Mouse (Mus musculus) forebrain, embryonic 13.5 days (tissue): ENCODE data around the gene Rnf169. TPM values are rescaled to one million over a fixed set of nuclear protein-coding genes. Genes with fewer than 3 reads are reported as not detected.

Source experiments
- ATAC-seq: fragments of 200-750 bp; cut with Nextera tagmentation; 2 replicates; pipeline ENCODE4 v1.8.0; 2017
- H3K27ac ChIP-seq: fragments of 300-500 bp; sonication (generic); 2 replicates; pipeline ENCODE4 v1.5.1; 2015; ENCODE audit warnings: inconsistent platforms, mild to moderate bottlenecking, moderate library complexity
- H3K27me3 ChIP-seq: fragments of 300-500 bp; sonication (generic); 2 replicates; pipeline ENCODE4 v1.6.1; 2015; ENCODE audit warnings: mild to moderate bottlenecking, inconsistent platforms
- H3K36me3 ChIP-seq: fragments of 300-500 bp; sonication (generic); 2 replicates; pipeline ENCODE4 v1.6.1; 2015; ENCODE audit warnings: mild to moderate bottlenecking, inconsistent platforms; ENCODE audit not compliant: poor library complexity, severe bottlenecking
- H3K4me1 ChIP-seq: fragments of 300-500 bp; sonication (generic); 2 replicates; pipeline ENCODE4 v1.6.1; 2015; ENCODE audit warnings: inconsistent platforms
- H3K4me2 ChIP-seq: fragments of 300-500 bp; sonication (generic); 2 replicates; pipeline ENCODE4 v1.6.1; 2015; ENCODE audit warnings: inconsistent platforms, mild to moderate bottlenecking, moderate library complexity
- H3K4me3 ChIP-seq: fragments of 300-500 bp; sonication (generic); 2 replicates; pipeline ENCODE4 v1.5.1; 2015; ENCODE audit warnings: mild to moderate bottlenecking, inconsistent platforms
- H3K9ac ChIP-seq: fragments of 300-500 bp; sonication (generic); 2 replicates; pipeline ENCODE4 v1.6.1; 2015; ENCODE audit warnings: mild to moderate bottlenecking, inconsistent platforms
- H3K9me3 ChIP-seq: fragments of 300-500 bp; sonication (generic); replicated peaks from 2 replicates; pipeline ENCODE4 v1.6.1; 2016; ENCODE audit warnings: inconsistent platforms
- WGBS: fragments of 180-500 bp; shearing (Covaris S2); methylation state at CpG from one replicate; pipeline ENCODE4 v1.1.7; 2015; 5-methylcytosine and 5-hydroxymethylcytosine counted together
- polyA plus RNA-seq: library from polyadenylated mRNA; unstranded; fragments of >200 nt; fragmentation: Nextera tagmentation; extraction: Ambion mirVana; gene quantifications from 2 replicates; pipeline ENCODE4 v1.2.1, GENCODE M21; 2015

The Rnf169 gene
- polyA plus RNA-seq, 1 experiment from 2014 or later = 3.8 TPM

- H3K9me3 ChIP-seq = no peaks in the 10 kb centered on the region
- H3K27me3 ChIP-seq = no peaks in the 10 kb centered on the region
- no peak overlapping the region for H3K4me3 ChIP-seq
- H3K4me2 ChIP-seq = no peak overlapping the region
- H3K36me3 ChIP-seq = no peaks in the 10 kb centered on the region
- no peak overlapping the region for H3K9ac ChIP-seq
- WGBS = 73% methylated on average over 11 of the region's 11 CpGs
- no peaks in the 10 kb centered on the region for H3K4me1 ChIP-seq
- no peak overlapping the region for H3K27ac ChIP-seq
- peak; percentile 45; the same call in 1 of the 2 replicates for ATAC-seq
These were observed 77.2 kb downstream of the Rnf169 start for GRCm38 (mm10) chr7:99902918-99903665.

GRCm38 (mm10) chr7:99902208-99902607 lies 78.0 kb downstream of the Rnf169 start:
- Histone ChIP-seq H3K4me3 (no peak overlapping the region), H3K4me2 (no peak overlapping the region), H3K27me3 (no peaks in the 10 kb centered on the region), H3K9me3 (no peaks in the 10 kb centered on the region), H3K4me1 (no peaks in the 10 kb centered on the region), H3K9ac (no peak overlapping the region), H3K36me3 (no peaks in the 10 kb centered on the region), H3K27ac (no peak overlapping the region)
- ATAC-seq = no peak
- WGBS = 79% methylated on average over 4 of the region's 4 CpGs

GRCm38 (mm10) chr7:99896905-99897304 lies 83.3 kb downstream of the Rnf169 start:
- Histone ChIP-seq H3K4me2 (no peak overlapping the region), H3K4me3 (no peak overlapping the region), H3K9me3 (no peaks in the 10 kb centered on the region), H3K27me3 (no peaks in the 10 kb centered on the region), H3K36me3 (no peaks in the 10 kb centered on the region), H3K4me1 (peaks cover 18% of the 10 kb centered on the region), H3K9ac (no peak overlapping the region), H3K27ac (no peak overlapping the region)
- 84% methylated on average over 4 of the region's 4 CpGs for WGBS
- ATAC-seq = no peak

GRCm38 (mm10) chr7:99894478-99894877 lies 85.8 kb downstream of the Rnf169 start:
- Histone ChIP-seq H3K4me1 (peaks cover 19% of the 10 kb centered on the region), H3K4me3 (no peak overlapping the region), H3K9me3 (no peaks in the 10 kb centered on the region), H3K27ac (no peak overlapping the region), H3K4me2 (no peak overlapping the region), H3K36me3 (no peaks in the 10 kb centered on the region), H3K9ac (no peak overlapping the region), H3K27me3 (no peaks in the 10 kb centered on the region)
- WGBS = 78% methylated on average over 6 of the region's 6 CpGs
- no peak for ATAC-seq

GRCm38 (mm10) chr7:99893967-99894366 lies 86.3 kb downstream of the Rnf169 start:
- H3K36me3 ChIP-seq = no peaks in the 10 kb centered on the region
- no peaks in the 10 kb centered on the region for H3K27me3 ChIP-seq
- H3K9ac ChIP-seq = no peak overlapping the region
- no peak for ATAC-seq
- H3K4me2 ChIP-seq = no peak overlapping the region
- H3K9me3 ChIP-seq = no peaks in the 10 kb centered on the region
- peaks cover 21% of the 10 kb centered on the region for H3K4me1 ChIP-seq
- 83% methylated on average over 3 of the region's 3 CpGs for WGBS
- H3K27ac ChIP-seq = no peak overlapping the region
- no peak overlapping the region for H3K4me3 ChIP-seq

- ATAC-seq = no peak
These were observed 87.9 kb downstream of the Rnf169 start for GRCm38 (mm10) chr7:99892351-99892750.

GRCm38 (mm10) chr7:99891471-99891870 lies 88.8 kb downstream of the Rnf169 start:
- H3K9ac ChIP-seq = no peak overlapping the region
- 72% methylated on average over 3 of the region's 3 CpGs for WGBS
- ATAC-seq = no peak

More at GRCm38 (mm10) chr7:99892351-99892750, 87.9 kb downstream of the Rnf169 start:
- Histone ChIP-seq H3K9me3 (no peaks in the 10 kb centered on the region), H3K27me3 (no peaks in the 10 kb centered on the region), H3K27ac (no peak overlapping the region), H3K4me3 (no peak overlapping the region), H3K4me1 (peaks cover 21% of the 10 kb centered on the region), H3K4me2 (no peak overlapping the region), H3K36me3 (no peaks in the 10 kb centered on the region), H3K9ac (no peak overlapping the region)
- WGBS = 97% methylated on average over 2 of the region's 2 CpGs

GRCm38 (mm10) chr7:99890168-99890755 lies 90.0 kb downstream of the Rnf169 start:
- no peaks in the 10 kb centered on the region for H3K27me3 ChIP-seq
- no peak overlapping the region for H3K4me2 ChIP-seq
- no peaks in the 10 kb centered on the region for H3K36me3 ChIP-seq
- no peak overlapping the region for H3K4me3 ChIP-seq
- peaks cover 12% of the 10 kb centered on the region for H3K4me1 ChIP-seq
- WGBS = 69% methylated on average over 3 of the region's 3 CpGs
- no peaks in the 10 kb centered on the region for H3K9me3 ChIP-seq
- no peak overlapping the region for H3K9ac ChIP-seq
- H3K27ac ChIP-seq = no peak overlapping the region
- no peak for ATAC-seq

More at GRCm38 (mm10) chr7:99891471-99891870, 88.8 kb downstream of the Rnf169 start:
- Histone ChIP-seq H3K36me3 (no peaks in the 10 kb centered on the region), H3K4me1 (peaks cover 21% of the 10 kb centered on the region), H3K4me3 (no peak overlapping the region), H3K9me3 (no peaks in the 10 kb centered on the region), H3K4me2 (no peak overlapping the region), H3K27ac (no peak overlapping the region), H3K27me3 (no peaks in the 10 kb centered on the region)

GRCm38 (mm10) chr7:99889175-99889880 lies 90.9 kb downstream of the Rnf169 start:
- Histone ChIP-seq H3K9me3 (no peaks in the 10 kb centered on the region), H3K4me3 (no peak overlapping the region), H3K4me2 (no peak overlapping the region), H3K27ac (no peak overlapping the region), H3K4me1 (peaks cover 4% of the 10 kb centered on the region; the same call in 1 of the 2 replicates), H3K36me3 (no peaks in the 10 kb centered on the region), H3K9ac (no peak overlapping the region), H3K27me3 (no peaks in the 10 kb centered on the region)
- ATAC-seq = no peak
- WGBS = 53% methylated on average over 10 of the region's 10 CpGs

GRCm38 (mm10) chr7:99887743-99888142 lies 92.5 kb downstream of the Rnf169 start:
- Histone ChIP-seq H3K9me3 (no peaks in the 10 kb centered on the region), H3K4me1 (peaks cover 4% of the 10 kb centered on the region; the same call in 1 of the 2 replicates), H3K9ac (no peak overlapping the region), H3K36me3 (no peaks in the 10 kb centered on the region), H3K27me3 (no peaks in the 10 kb centered on the region), H3K4me3 (no peak overlapping the region), H3K27ac (no peak overlapping the region), H3K4me2 (no peak overlapping the region)
- no peak for ATAC-seq

GRCm38 (mm10) chr7:99887230-99887735 lies 93.0 kb downstream of the Rnf169 start:
- Histone ChIP-seq H3K4me1 (peaks cover 4% of the 10 kb centered on the region; the same call in 1 of the 2 replicates), H3K27me3 (no peaks in the 10 kb centered on the region)

GRCm38 (mm10) chr7:99878254-99878653 lies 102.0 kb downstream of the Rnf169 start:
- no peak overlapping the region for H3K4me2 ChIP-seq
- no peaks in the 10 kb centered on the region for H3K36me3 ChIP-seq
- H3K9me3 ChIP-seq = no peaks in the 10 kb centered on the region
- no peak overlapping the region; the same call in 1 of the 2 replicates for H3K27ac ChIP-seq
- ATAC-seq = no peak
- WGBS = 62% methylated on average over 2 of the region's 2 CpGs
- H3K4me1 ChIP-seq = no peaks in the 10 kb centered on the region
- no peak overlapping the region for H3K4me3 ChIP-seq
- H3K27me3 ChIP-seq = no peaks in the 10 kb centered on the region
- no peak overlapping the region for H3K9ac ChIP-seq

More at GRCm38 (mm10) chr7:99887230-99887735, 93.0 kb downstream of the Rnf169 start:
- Histone ChIP-seq H3K4me3 (no peak overlapping the region), H3K27ac (no peak overlapping the region), H3K36me3 (no peaks in the 10 kb centered on the region), H3K9ac (no peak overlapping the region), H3K4me2 (no peak overlapping the region), H3K9me3 (no peaks in the 10 kb centered on the region)
- ATAC-seq = no peak
- WGBS = 91% methylated on average over 2 of the region's 2 CpGs
